Mouse (Mus musculus): ENCODE measurements around the gene 1700056E22Rik.

GRCm38 (mm10) chr1:184040181-184040580 is 6.1 kb upstream of the 1700056E22Rik start:
- TF ChIP-seq CTCF (conservative IDR thresholded peaks at IDR 0.05; ENCODE audit: low read length) (no peak), POU5F1 (IDR thresholded peaks at IDR 0.05; ENCODE audit: borderline replicate concordance, low read length) (no peak), NANOG (IDR thresholded peaks at IDR 0.05; ENCODE audit: borderline replicate concordance, low read length) (no peak)

Measured in E14TG2a.4 (cell line).